In genomic region chr4:132802171-132802637, GRCm38 (mm10) we compare ENCODE assay signal across 8 mouse cellular contexts. TPM values are rescaled to one million over a fixed set of nuclear protein-coding genes. Genes with fewer than 3 reads are reported as not detected.
DNase-seq lines count a peak whose midpoint lies in the region; ATAC-seq and TF ChIP-seq lines count a peak whose summit lies in the region.

No protein-coding gene starts in this region.

- WGBS in kidney, adult 2 months: 71% methylated on average over 16 of the region's 16 CpGs
- WGBS in kidney, embryonic 16.5 days: 71% methylated on average over 16 of the region's 16 CpGs
- 22% methylated on average over 16 of the region's 16 CpGs for WGBS in liver, embryonic 16.5 days (ENCODE audit: insufficient replicate concordance)
- WGBS in stomach, embryonic 16.5 days: 60% methylated on average over 16 of the region's 16 CpGs
- WGBS in hindbrain, embryonic 13.5 days: 67% methylated on average over 16 of the region's 16 CpGs

- TF ChIP-seq CTCF in kidney, adult 2 months (conservative IDR thresholded peaks at IDR 0.05; ENCODE audit: insufficient read depth, insufficient read length, low read depth, low read length): no peak

- H3K9ac ChIP-seq in kidney, embryonic 16.5 days (replicated peaks; ENCODE audit: low read length): no peak overlapping the region
- H3K9ac ChIP-seq in liver, embryonic 16.5 days (ENCODE audit: low read depth, low read length): peak overlapping the region; percentile 61
- H3K9ac ChIP-seq in stomach, embryonic 16.5 days (ENCODE audit: low read length): no peak overlapping the region
- no peak overlapping the region for H3K9ac ChIP-seq in hindbrain, embryonic 13.5 days

- H3K4me2 ChIP-seq in kidney, embryonic 16.5 days (replicated peaks; ENCODE audit: low read depth, low read length): no peak overlapping the region
- peak overlapping the region; percentile 78 for H3K4me2 ChIP-seq in liver, embryonic 16.5 days (ENCODE audit: low read depth, low read length)
- H3K4me2 ChIP-seq in stomach, embryonic 16.5 days (ENCODE audit: low read depth, low read length): no peak overlapping the region
- no peak overlapping the region for H3K4me2 ChIP-seq in hindbrain, embryonic 13.5 days

- H3K36me3 ChIP-seq in kidney, adult 2 months (ENCODE audit: control insufficient read depth, insufficient read depth, low read length): no peaks in the 10 kb centered on the region
- no peaks in the 10 kb centered on the region for H3K36me3 ChIP-seq in kidney, embryonic 16.5 days (ENCODE audit: insufficient read depth, low read length)
- H3K36me3 ChIP-seq in erythroblast, embryonic 14.5 days (ENCODE audit: control insufficient read depth): no peaks in the 10 kb centered on the region
- H3K36me3 ChIP-seq in liver, embryonic 16.5 days (ENCODE audit: control insufficient read depth, insufficient read depth): no peaks in the 10 kb centered on the region
- no peaks in the 10 kb centered on the region for H3K36me3 ChIP-seq in stomach, embryonic 16.5 days (ENCODE audit: control insufficient read depth, insufficient read depth, low read length)
- H3K36me3 ChIP-seq in hindbrain, embryonic 13.5 days: no peaks in the 10 kb centered on the region

- no peak for TF ChIP-seq POLR2A in kidney, adult 2 months (IDR thresholded peaks at IDR 0.05; ENCODE audit: low read depth, low read length)

- H3K9me3 ChIP-seq in kidney, embryonic 16.5 days (ENCODE audit: low read length): no peaks in the 10 kb centered on the region
- no peaks in the 10 kb centered on the region for H3K9me3 ChIP-seq in erythroblast, embryonic 14.5 days (ENCODE audit: control insufficient read depth, low read length)
- H3K9me3 ChIP-seq in liver, embryonic 16.5 days (replicated peaks; ENCODE audit: control insufficient read depth, low read length): no peaks in the 10 kb centered on the region
- no peaks in the 10 kb centered on the region for H3K9me3 ChIP-seq in stomach, embryonic 16.5 days (replicated peaks; ENCODE audit: control insufficient read depth, low read length)
- no peaks in the 10 kb centered on the region for H3K9me3 ChIP-seq in hindbrain, embryonic 13.5 days

- peak; percentile 23 for DNase-seq in kidney, adult 2 months
- DNase-seq in cerebellum, adult 11 months: no peak
- DNase-seq in ovary, postnatal 10 days (ENCODE audit: low spot score): no peak

- H3K4me3 ChIP-seq in kidney, adult 2 months (ENCODE audit: insufficient read depth, low read depth, low read length): no peak overlapping the region
- no peak overlapping the region for H3K4me3 ChIP-seq in kidney, embryonic 16.5 days (ENCODE audit: low read length)
- H3K4me3 ChIP-seq in erythroblast, embryonic 14.5 days (replicated peaks): peak overlapping the region; percentile 58
- H3K4me3 ChIP-seq in liver, embryonic 16.5 days (ENCODE audit: low read depth, low read length): peak overlapping the region; percentile 46
- H3K4me3 ChIP-seq in stomach, embryonic 16.5 days (replicated peaks; ENCODE audit: low read length): no peak overlapping the region
- no peak overlapping the region for H3K4me3 ChIP-seq in hindbrain, embryonic 13.5 days

- H3K27ac ChIP-seq in kidney, adult 2 months (ENCODE audit: insufficient read depth, low read depth, low read length): no peak overlapping the region
- H3K27ac ChIP-seq in kidney, embryonic 16.5 days (ENCODE audit: low read length): no peak overlapping the region; the same call in 1 of the 2 replicates
- H3K27ac ChIP-seq in liver, embryonic 16.5 days (ENCODE audit: low read length): peak overlapping the region; percentile 78
- H3K27ac ChIP-seq in stomach, embryonic 16.5 days (ENCODE audit: low read length): 0 out of 2 replicates have a peak overlapping the region, but pooled peaks have one; percentile 14
- no peak overlapping the region for H3K27ac ChIP-seq in hindbrain, embryonic 13.5 days

- H3K27me3 ChIP-seq in kidney, adult 2 months (replicated peaks; ENCODE audit: control insufficient read depth, insufficient read depth, low read length): no peaks in the 10 kb centered on the region
- no peaks in the 10 kb centered on the region for H3K27me3 ChIP-seq in kidney, embryonic 16.5 days (ENCODE audit: insufficient read depth, low read length)
- peaks cover 5% of the 10 kb centered on the region for H3K27me3 ChIP-seq in erythroblast, embryonic 14.5 days (ENCODE audit: control insufficient read depth)
- no peaks in the 10 kb centered on the region; the same call in 1 of the 2 replicates for H3K27me3 ChIP-seq in liver, embryonic 16.5 days (ENCODE audit: control insufficient read depth, insufficient read depth, low read depth, low read length)
- H3K27me3 ChIP-seq in stomach, embryonic 16.5 days (ENCODE audit: control insufficient read depth, insufficient read depth, low read length): no peaks in the 10 kb centered on the region
- H3K27me3 ChIP-seq in hindbrain, embryonic 13.5 days: peaks cover 5% of the 10 kb centered on the region; the same call in 1 of the 2 replicates

- no peaks in the 10 kb centered on the region for H3K4me1 ChIP-seq in kidney, adult 2 months (ENCODE audit: control insufficient read depth, insufficient read depth, low read length)
- H3K4me1 ChIP-seq in kidney, embryonic 16.5 days (ENCODE audit: insufficient read depth, low read length): no peaks in the 10 kb centered on the region
- peaks cover 24% of the 10 kb centered on the region for H3K4me1 ChIP-seq in erythroblast, embryonic 14.5 days (ENCODE audit: control insufficient read depth)
- H3K4me1 ChIP-seq in liver, embryonic 16.5 days (ENCODE audit: control insufficient read depth, low read depth, low read length): peaks cover 13% of the 10 kb centered on the region
- H3K4me1 ChIP-seq in stomach, embryonic 16.5 days (ENCODE audit: control insufficient read depth, insufficient read depth, low read length): no peaks in the 10 kb centered on the region
- H3K4me1 ChIP-seq in hindbrain, embryonic 13.5 days (replicated peaks): no peaks in the 10 kb centered on the region

- no peak for ATAC-seq in kidney, embryonic 16.5 days (ENCODE audit: low FRiP score, low TSS enrichment)
- ATAC-seq in liver, embryonic 16.5 days (ENCODE audit: low read depth): 0 out of 2 replicates have a peak, but pooled peaks have one; percentile 52
- ATAC-seq in stomach, embryonic 16.5 days (ENCODE audit: insufficient read depth, low FRiP score): no peak
- ATAC-seq in hindbrain, embryonic 13.5 days (ENCODE audit: low FRiP score): no peak

RNA-seq across cellular contexts. Expression of gene Themis2, which starts 6.0 kb away (rescaled TPM):
- 2.8 and 3.6 TPM in 2 replicates for polyA plus RNA-seq in kidney, adult 2 months (2012; rRNA removed)
- polyA plus RNA-seq in kidney, embryonic 16.5 days (2015; fragmentation: Nextera tagmentation; extraction: Ambion mirVana): 0.92 and 1.1 TPM in 2 replicates
- 0.05 and 0.13 TPM in 2 replicates for polyA plus RNA-seq in erythroblast, embryonic 14.5 days (2012)
- polyA plus RNA-seq in liver, embryonic 16.5 days (2015; fragmentation: Nextera tagmentation; extraction: Ambion mirVana): 2.6 and 3.2 TPM in 2 replicates
- 1.4 and 1.8 TPM in 2 replicates for polyA plus RNA-seq in stomach, embryonic 16.5 days (2015; fragmentation: Nextera tagmentation; extraction: Ambion mirVana)
- 0.70 and 0.77 TPM in 2 replicates for polyA plus RNA-seq in hindbrain, embryonic 13.5 days (2015; fragmentation: Nextera tagmentation; extraction: Ambion mirVana)

RNA-seq across cellular contexts. Expression of gene Rpa2, which starts 34.1 kb away (rescaled TPM):
- polyA plus RNA-seq in kidney, adult 2 months (2012; rRNA removed): 10.7 and 11.9 TPM in 2 replicates
- 108 and 109 TPM in 2 replicates for polyA plus RNA-seq in kidney, embryonic 16.5 days (2015; fragmentation: Nextera tagmentation; extraction: Ambion mirVana)
- 8.1 and 9.9 TPM in 2 replicates for polyA plus RNA-seq in erythroblast, embryonic 14.5 days (2012)
- polyA plus RNA-seq in liver, embryonic 16.5 days (2015; fragmentation: Nextera tagmentation; extraction: Ambion mirVana): 65.4 and 72.6 TPM in 2 replicates
- 67.0 and 75.3 TPM in 2 replicates for polyA plus RNA-seq in stomach, embryonic 16.5 days (2015; fragmentation: Nextera tagmentation; extraction: Ambion mirVana)
- polyA plus RNA-seq in hindbrain, embryonic 13.5 days (2015; fragmentation: Nextera tagmentation; extraction: Ambion mirVana): 41.2 and 41.8 TPM in 2 replicates

RNA-seq across cellular contexts. Expression of gene Ppp1r8, which starts 40.8 kb away (rescaled TPM):
- 25.2 TPM in 2 replicates for polyA plus RNA-seq in kidney, adult 2 months (2012; rRNA removed)
- polyA plus RNA-seq in kidney, embryonic 16.5 days (2015; fragmentation: Nextera tagmentation; extraction: Ambion mirVana): 72.9 and 77.2 TPM in 2 replicates
- polyA plus RNA-seq in erythroblast, embryonic 14.5 days (2012): 1.9 and 2.6 TPM in 2 replicates
- polyA plus RNA-seq in liver, embryonic 16.5 days (2015; fragmentation: Nextera tagmentation; extraction: Ambion mirVana): 21.6 and 22.0 TPM in 2 replicates
- 52.0 and 54.1 TPM in 2 replicates for polyA plus RNA-seq in stomach, embryonic 16.5 days (2015; fragmentation: Nextera tagmentation; extraction: Ambion mirVana)
- polyA plus RNA-seq in hindbrain, embryonic 13.5 days (2015; fragmentation: Nextera tagmentation; extraction: Ambion mirVana): 48.5 and 50.9 TPM in 2 replicates

RNA-seq across cellular contexts. Expression of gene Smpdl3b, which starts 45.2 kb away (rescaled TPM):
- polyA plus RNA-seq in kidney, adult 2 months (2012; rRNA removed): 2.0 and 2.2 TPM in 2 replicates
- polyA plus RNA-seq in kidney, embryonic 16.5 days (2015; fragmentation: Nextera tagmentation; extraction: Ambion mirVana): 9.3 and 11.6 TPM in 2 replicates
- polyA plus RNA-seq in erythroblast, embryonic 14.5 days (2012): 0.02 TPM in 1 of 2 replicates, not detected in the other
- 0.75 and 0.90 TPM in 2 replicates for polyA plus RNA-seq in liver, embryonic 16.5 days (2015; fragmentation: Nextera tagmentation; extraction: Ambion mirVana)
- polyA plus RNA-seq in stomach, embryonic 16.5 days (2015; fragmentation: Nextera tagmentation; extraction: Ambion mirVana): 5.3 and 6.3 TPM in 2 replicates
- 0.71 and 0.82 TPM in 2 replicates for polyA plus RNA-seq in hindbrain, embryonic 13.5 days (2015; fragmentation: Nextera tagmentation; extraction: Ambion mirVana)

Comparison
In these comparisons a context has a peak if more than half of its experiments do, and no peak if none do; other contexts are left out.
1. H3K27ac ChIP-seq: peak in liver, embryonic 16.5 days (single experiment) and stomach, embryonic 16.5 days (single experiment); none in kidney, adult 2 months (single experiment), kidney, embryonic 16.5 days (single experiment) and hindbrain, embryonic 13.5 days (single experiment).
2. H3K4me3 ChIP-seq: peak in erythroblast, embryonic 14.5 days (single experiment) and liver, embryonic 16.5 days (single experiment); none in kidney, adult 2 months (single experiment), kidney, embryonic 16.5 days (single experiment), stomach, embryonic 16.5 days (single experiment) and hindbrain, embryonic 13.5 days (single experiment).